Mouse (Mus musculus): Measurements from ENCODE around the gene Fbxl19.
"Not testable (repeated sequence)": the region's sequence is repeated elsewhere in the genome, so short reads cannot be mapped to it uniquely, and the experiment has no call there.

Fbxl19 gene

GRCm38 (mm10) chr7:127732066-127732465 lies 12.3 kb upstream of the Fbxl19 start, which contains the start of gene Ctf2:
Gene Ctf2 (minus strand): TSS chr7:127732166.
- not testable (repeated sequence) for DNase-seq

GRCm38 (mm10) chr7:127745251-127745651 lies 908 bp downstream of the Fbxl19 start:
- DNase-seq, result peak; percentile 90

GRCm38 (mm10) chr7:127745652-127746493 lies 1.5 kb downstream of the Fbxl19 start:
- DNase-seq, result peak; percentile 93

- no peak for DNase-seq
Measured at GRCm38 (mm10) chr7:127746494-127747491, 2.5 kb downstream of the Fbxl19 start.

- no peak for DNase-seq
Measured at GRCm38 (mm10) chr7:127747559-127748234, 3.4 kb downstream of the Fbxl19 start.

DNA sequence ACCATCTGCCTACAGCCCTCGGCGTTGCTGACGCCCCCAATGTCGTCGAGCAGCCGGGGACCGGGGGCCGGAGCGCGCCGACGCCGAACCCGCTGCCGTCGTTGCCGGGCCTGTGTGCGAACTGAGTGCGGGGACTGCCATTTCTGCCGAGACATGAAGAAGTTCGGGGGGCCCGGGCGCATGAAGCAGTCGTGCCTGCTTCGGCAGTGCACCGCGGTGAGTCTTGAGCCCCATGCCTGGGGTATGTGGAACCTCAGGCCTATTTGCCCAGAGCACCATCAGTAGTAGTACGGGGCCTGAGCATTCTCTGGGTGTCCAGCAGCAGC lies 3.9 kb downstream of the Fbxl19 start:
- no peak for DNase-seq

DNA sequence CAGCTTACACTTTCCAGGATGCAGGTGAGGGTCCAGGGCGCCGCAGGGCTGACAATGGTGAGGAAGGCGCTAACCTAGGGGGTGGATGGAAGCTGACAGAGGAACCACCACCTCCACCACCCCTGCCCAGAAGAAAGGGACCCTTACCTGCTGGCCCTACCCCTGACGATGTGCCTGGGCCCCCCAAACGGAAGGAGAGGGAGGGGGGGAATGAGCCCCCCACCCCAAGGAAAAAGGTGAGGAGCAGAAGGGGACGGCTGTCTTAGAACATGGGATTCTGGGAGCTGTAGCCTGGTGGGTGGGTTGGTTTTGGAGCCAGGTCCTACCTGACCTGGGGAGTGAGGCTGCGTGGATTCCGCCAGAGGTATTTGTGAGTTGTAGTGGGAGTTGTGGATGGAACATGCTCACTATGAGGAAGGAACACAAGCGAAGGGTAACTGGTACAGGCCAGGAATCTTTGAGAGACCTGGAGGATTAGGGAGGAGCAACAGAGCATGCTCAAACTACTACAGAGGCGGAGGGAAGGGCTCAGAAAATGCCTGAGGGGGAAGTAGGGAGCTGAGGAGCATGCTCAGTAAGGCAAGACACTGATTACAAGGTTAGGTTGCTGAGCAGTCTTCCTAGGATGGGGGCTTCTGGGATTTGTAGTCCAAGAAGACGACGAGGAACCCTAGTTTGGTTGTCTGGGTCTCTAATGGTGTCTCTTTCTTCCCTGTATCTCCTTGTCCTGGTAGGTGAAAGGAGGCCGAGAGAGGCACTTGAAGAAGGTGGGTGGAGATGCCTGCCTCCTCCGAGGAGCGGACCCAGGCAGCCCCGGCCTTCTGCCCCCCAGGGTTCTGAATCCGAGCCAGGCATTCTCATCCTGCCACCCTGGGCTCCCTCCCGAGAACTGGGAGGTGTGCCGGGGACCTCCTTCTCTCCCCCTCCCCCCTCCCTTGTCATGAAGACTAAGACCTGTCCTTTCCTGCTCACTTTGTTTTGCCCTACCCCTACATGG lies 6.1 kb downstream of the Fbxl19 start:
- no peak for DNase-seq

- no peak for DNase-seq
Measured at GRCm38 (mm10) chr7:127751619-127752018, 7.3 kb downstream of the Fbxl19 start.

DNA sequence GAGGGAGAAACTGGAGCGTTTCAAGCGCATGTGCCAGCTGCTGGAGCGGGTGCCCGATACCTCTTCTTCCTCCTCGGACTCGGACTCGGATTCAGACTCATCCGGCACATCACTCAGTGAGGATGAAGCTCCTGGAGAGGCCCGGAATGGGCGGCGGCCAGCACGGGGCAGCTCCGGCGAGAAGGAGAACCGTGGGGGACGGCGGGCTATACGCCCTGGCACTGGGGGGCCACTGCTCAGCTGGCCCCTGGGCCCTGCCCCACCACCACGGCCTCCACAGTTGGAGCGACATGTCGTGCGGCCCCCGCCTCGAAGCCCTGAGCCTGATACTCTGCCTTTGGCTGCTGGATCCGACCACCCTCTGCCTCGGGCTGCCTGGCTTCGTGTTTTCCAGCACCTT lies 7.7 kb downstream of the Fbxl19 start:
- DNase-seq, result no peak

DNA sequence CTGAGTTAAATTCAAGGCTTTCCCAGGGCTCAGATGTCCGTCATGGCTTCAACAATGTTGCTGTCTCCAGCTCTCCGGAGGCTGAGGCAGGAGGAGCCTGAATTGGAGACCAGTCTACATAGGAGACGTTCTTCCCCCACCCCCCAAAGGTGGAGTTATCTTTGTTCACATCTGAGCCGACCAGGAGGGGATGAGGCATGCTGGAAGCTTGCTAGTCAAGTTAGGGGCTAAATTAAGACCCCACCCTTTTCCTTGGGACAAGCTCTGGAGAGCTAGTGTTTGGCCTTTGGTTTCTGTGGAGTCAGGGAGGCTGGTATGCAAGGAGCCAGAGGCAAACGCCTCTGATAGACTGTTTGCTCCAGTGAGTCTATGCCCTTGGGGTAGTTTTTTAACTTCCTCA lies 8.8 kb downstream of the Fbxl19 start:
- no peak for DNase-seq

- no peak for DNase-seq
Measured at GRCm38 (mm10) chr7:127753741-127754140, 9.4 kb downstream of the Fbxl19 start.

- DNase-seq, result no peak
Measured at GRCm38 (mm10) chr7:127759716-127760115, 15.4 kb downstream of the Fbxl19 start.

DNA sequence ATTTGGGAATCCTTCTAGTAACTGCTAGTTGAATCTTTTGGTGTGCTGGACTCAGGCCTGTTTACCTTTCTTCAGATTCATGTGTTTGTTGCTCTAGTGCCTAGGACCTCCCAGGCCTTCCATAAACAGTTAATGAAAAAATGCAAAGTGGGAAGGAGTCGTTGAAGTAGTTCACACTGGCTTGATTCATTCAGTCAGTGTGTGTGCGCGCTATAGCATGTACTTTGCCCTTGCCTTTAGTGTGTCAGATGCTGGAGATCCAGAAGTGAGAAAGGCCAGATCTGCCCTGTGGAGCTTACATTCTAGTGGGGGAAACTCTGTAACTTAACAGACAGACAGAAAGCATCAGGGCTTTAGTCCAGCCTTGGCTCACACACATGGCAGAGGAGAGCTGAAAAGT lies 16.1 kb downstream of the Fbxl19 start:
- DNase-seq, result no peak

DNA sequence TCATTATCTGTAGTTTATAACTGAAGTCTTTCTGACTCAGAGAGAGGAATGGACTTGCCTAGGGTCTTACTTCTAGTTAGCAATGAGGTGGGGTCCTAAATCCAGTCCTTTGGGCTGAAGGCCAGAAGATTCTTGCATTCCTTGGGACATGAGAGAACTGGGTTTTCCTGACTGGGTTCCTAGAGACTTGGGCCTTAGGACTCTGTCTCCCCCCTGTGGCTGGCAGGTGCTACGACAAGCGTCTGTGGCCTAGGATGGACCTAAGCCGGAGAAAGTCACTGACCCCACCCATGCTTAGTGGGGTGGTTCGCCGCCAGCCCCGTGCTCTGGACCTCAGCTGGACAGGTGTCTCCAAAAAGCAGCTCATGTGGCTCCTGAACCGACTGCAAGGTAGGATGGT lies 16.7 kb downstream of the Fbxl19 start:
- DNase-seq, result peak; percentile 82

- no peak for DNase-seq
Measured at GRCm38 (mm10) chr7:127763642-127764041, 19.3 kb downstream of the Fbxl19 start.

GRCm38 (mm10) chr7:127765756-127766155 lies 21.4 kb downstream of the Fbxl19 start:
- DNase-seq, result no peak

GRCm38 (mm10) chr7:127766851-127767609 lies 22.7 kb downstream of the Fbxl19 start:
- DNase-seq, result no peak

DNA sequence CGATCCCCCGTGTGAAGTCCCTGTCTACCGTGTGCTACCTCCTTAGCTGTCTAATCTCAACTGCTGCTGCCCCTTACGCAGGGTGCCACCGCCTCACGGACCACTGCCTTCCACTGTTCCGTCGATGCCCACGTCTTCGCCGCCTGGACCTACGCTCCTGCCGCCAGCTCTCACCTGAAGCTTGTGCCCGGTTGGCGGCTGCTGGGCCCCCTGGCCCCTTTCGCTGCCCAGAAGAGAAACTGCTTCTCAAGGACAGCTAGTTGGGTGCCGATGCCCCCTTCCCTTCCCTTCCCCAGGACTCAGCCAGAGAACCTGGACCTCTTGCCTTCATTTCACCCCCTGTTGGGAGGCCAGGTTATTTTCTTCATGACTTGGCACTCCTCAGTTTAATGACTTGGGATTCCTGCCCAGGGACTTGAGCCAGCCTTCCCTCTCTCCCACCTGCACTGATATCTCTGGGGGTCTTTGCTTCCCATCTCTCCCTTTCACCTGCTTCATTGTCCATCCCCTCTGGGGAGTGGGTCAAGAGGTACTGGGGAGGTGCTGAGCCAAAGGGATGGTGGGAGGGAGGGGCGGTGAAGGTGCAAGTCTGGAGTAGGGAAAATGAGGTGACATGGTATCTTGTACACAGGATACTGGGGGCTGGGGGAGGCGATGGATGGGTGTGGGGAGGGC lies 23.5 kb downstream of the Fbxl19 start:
- DNase-seq, result no peak

GRCm38 (mm10) chr7:127768346-127768996 lies 24.1 kb downstream of the Fbxl19 start:
- DNase-seq, result no peak

Data from lung, postnatal 14 days (tissue).